Mouse (Mus musculus) gastrocnemius, adult 2 months (tissue): ENCODE results near the gene Tmem190. TPM values are rescaled to one million over a fixed set of nuclear protein-coding genes. Genes with fewer than 3 reads are reported as not detected.
"Not testable (repeated sequence)": the region's sequence is repeated elsewhere in the genome, so short reads cannot be mapped to it uniquely, and the experiment has no call there.

Source experiments
- DNase-seq: peaks from one replicate; pipeline ENCODE4 v3.0.0; 2022
- H3K27ac ChIP-seq: fragments of 200-600 bp; 2 replicates; pipeline ENCODE4 v1.8.1; 2022; ENCODE audit warnings: mild to moderate bottlenecking
- H3K4me3 ChIP-seq: fragments of 200-600 bp; 2 replicates; pipeline ENCODE4 v1.8.1; 2022; ENCODE audit warnings: mild to moderate bottlenecking, moderate library complexity
- CTCF ChIP-seq: fragments of 200-600 bp; IDR thresholded peaks from 2 replicates; pipeline ENCODE4 v1.8.1; 2022; ENCODE audit warnings: antibody characterized with exemption, mild to moderate bottlenecking, moderate library complexity
- intact Hi-C: fragments of 180-260 bp; cut with DNase I; formaldehyde crosslinking; loops from one replicate; pipeline ENCODE4 v1.15.1; 2025
- total RNA-seq, 2 experiments: library from RNA; stranded (reverse); gene quantifications; 2 replicates each; pipeline ENCODE4 v1.2.3; 2021

The Tmem190 gene
- total RNA-seq, 2 experiments from 2014 or later, result not detected

DNA sequence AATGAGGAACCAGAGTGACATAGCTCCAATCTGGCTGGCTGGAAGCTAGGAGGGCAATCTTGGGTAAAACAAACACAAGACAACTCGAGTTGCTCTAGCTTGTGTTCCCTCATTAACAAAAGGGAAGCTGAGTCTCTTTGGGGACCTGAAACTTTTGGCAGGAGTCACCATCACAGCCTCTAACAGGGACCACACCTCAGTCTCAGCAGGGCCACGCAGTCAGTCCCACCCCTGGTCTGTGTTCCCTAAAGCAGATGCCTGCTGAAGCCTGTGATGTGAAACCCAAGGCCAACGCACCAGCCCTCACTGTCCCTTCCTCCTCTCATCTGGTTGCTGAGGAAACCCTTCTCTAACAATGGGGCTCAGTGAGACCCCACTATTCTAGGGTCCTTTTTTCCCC lies 607 bp upstream of the Tmem190 start:
- TF ChIP-seq CTCF, result no peak
- no peak overlapping the region for H3K4me3 ChIP-seq
- no peak for DNase-seq
- intact Hi-C loops, result no loop called here
- no peak overlapping the region for H3K27ac ChIP-seq

DNA sequence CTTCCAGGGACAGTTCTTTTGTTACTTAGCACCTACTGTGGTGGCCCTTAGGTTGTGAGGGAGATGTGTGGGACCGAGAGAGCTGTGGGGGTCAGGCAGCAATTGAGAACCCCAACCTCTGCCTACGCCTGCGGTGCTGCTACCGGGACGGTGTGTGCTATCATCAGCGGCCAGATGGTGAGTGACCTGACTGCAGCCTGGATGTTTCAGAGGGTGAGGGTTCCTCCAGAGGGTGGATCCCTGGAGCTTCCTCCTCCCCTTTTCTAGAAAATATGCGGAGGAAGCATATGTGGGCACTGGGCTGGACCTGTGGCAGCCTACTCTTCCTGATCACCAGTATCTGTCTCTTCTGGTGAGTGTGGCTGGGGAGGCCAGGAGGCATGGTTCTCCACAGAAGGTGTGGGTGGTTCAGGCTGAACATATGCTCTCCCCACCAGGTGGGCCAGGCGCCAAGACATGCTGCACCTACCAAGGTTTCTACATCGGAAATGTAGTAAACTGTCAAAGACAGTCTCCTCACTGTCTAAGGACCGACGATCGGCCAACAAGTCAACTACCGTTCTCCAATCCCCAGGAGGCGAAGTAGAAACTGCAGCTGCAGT lies 1.0 kb downstream of the Tmem190 start:
- no peak for DNase-seq
- Histone ChIP-seq H3K4me3 (no peak overlapping the region), H3K27ac (no peak overlapping the region)
- intact Hi-C loops, result no loop called here
- no peak for TF ChIP-seq CTCF

DNA sequence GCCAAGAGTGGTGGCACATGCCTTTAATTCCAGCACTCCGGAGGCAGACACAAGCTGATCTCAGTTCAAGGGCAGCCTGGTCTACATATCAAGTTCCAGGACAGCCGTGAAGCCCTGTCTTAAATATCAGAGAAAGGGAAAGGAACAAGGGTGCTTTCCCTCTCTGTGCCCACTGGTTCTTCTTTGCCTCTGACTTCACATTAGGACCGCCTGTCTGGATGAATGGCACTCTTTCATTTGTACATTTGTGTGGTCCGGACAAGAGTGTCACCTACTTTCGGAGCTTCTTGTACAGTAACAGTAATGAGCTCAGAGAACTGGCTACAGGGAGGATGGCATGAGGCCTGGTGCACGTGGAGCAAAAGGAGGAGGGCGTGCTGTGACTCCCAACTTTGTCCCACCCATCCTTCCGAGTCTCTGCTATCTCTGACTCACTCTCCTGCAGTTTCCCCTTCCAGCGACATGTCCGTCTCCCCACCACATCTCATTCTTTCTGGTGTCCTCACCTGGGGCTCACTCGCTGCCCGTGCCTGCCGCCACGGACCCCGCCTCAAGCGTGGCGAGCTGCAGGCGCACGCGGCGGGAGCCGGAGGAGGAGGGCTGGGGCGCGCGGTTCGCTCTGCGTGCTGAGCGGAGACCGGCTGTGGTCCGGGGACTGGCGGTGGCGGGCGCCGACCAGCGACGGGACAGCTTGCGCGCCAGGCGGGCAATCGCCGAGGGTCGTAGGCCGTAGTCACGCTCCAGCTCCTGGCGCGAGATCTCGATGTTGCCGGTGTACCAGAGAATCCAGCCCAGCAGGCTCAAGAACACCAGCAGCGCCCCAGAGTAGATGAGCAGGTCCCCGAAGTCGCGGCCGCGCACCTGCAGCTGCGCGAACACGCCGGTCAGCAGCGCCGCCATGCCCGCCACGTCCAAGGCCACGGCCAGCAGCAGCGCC lies 6.0 kb downstream of the Tmem190 start:
- peak overlapping the region; percentile 88 for H3K27ac ChIP-seq
- DNase-seq, result peak; percentile 80
- intact Hi-C loops, result loop anchor here (1.0 kb wide), 1 partner anchor 48 kb away; the partner anchor contains the start of gene Kmt5c
- TF ChIP-seq CTCF, result peak; percentile 55
- peak overlapping the region; percentile 86 for H3K4me3 ChIP-seq

DNA sequence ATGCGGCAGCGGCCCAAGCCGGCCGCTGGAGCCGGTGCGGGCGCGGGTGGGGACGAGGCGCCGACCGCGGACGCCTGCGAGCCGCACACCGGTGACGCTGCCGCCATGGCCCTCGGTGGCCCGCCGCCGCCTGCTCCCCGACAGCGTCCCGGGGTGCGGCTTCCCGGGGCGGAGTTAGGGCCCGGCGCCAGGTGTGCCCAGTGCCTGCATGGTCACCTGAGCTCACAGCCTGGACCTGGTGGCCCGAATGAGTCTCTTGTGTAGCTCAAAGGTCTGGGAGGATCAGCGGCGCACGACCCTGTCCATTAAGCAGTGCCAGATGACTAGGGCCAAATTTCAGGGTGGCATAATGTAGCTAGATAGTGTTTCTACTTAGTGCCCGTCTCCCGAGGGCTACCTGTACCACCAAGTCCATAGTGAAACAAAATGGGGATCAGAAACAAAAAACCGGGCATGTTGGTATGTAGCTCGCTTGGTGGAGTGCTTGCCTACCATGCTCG lies 6.7 kb downstream of the Tmem190 start, which contains the start of gene Tmem238:
Tmem238 (minus strand) TSS at position 221 of the 500 bp plus-strand sequence.
- H3K27ac ChIP-seq, result peak within 1 kb of the TSS; percentile 88
- no peak for TF ChIP-seq CTCF
- intact Hi-C loops, result loop anchor here (1.0 kb wide), 1 partner anchor 49 kb away; the partner anchor contains the start of gene Kmt5c

DNA sequence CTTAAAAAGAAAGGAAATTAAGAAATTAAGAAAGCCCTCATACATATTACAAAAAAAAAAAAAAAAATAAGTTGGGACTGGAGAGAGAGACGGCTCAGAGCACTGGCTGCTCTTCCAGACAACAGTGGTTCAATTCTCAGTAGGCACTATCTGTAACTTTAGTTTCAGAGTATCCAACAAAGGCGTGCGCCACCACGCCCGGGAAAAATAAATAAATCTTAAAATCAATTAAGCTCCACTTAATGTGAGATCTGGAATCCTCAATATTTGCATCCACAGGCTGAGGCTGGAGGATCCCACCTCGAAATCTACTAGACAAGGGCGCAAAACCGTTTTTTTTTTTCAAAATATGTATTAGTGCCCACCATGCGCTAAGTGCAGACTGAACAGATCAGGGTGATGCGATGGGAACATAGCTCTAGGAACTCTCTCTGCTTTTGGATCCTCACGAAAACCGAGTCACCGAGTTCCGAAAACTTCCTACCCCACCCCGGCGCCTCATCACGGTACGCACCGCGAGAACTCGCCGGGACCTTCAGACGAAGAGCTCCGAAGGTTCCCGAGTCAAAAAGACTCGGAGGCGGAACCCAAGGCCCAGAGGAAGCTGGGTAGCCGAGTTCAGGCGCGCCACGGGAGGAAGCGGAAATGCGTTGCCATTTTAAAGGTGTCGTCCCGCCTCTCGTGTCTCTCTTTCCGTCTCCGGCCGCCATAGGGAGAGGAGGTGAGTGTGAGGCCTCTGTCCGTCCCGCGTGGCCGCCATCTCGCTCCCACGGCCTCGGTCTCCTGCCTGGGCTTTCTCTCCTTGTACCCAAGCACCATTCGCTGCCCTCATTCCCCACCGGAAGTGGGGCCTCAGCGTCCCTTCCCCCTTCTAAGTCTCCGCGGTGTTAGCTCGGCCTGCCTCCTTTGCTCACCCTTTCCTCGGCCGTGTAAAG lies 9.8 kb downstream of the Tmem190 start, which contains the start of gene Rpl28:
Rpl28 (plus strand) TSS at position 597 of the 935 bp plus-strand sequence.
- peak; percentile 96 for DNase-seq
- Histone ChIP-seq H3K27ac (peak within 1 kb of the TSS; percentile 96), H3K4me3 (peak within 1 kb of the TSS; percentile 97)
- intact Hi-C loops, result loop anchor here (2.0 to 10.0 kb wide), 2 partner anchors 20 to 138 kb away; partner anchors contain the start of genes Ppp6r1 and Ube2s
- no peak for TF ChIP-seq CTCF

More for the DNA sequence above, 6.7 kb downstream of the Tmem190 start, which contains the start of gene Tmem238:
- DNase-seq, result peak; percentile 89
- peak within 1 kb of the TSS; percentile 86 for H3K4me3 ChIP-seq

DNA sequence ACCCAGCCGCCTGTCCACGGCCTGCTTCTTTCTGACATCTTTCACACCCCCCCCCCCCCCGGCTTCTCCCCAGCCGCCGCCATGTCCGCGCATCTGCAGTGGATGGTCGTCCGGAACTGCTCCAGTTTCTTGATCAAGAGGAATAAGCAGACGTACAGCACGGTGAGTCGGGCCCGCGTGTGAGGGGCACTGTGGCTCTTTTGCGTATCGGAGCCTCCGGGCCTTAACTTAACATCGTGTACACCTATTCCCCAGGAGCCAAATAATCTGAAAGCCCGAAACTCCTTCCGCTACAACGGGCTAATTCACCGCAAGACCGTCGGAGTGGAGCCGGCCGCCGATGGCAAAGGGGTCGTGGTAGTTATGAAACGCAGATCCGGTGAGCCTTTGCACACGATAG lies 10.5 kb downstream of the Tmem190 start:
- intact Hi-C loops, result loop anchor here (2.0 to 10.0 kb wide), 2 partner anchors 20 to 138 kb away; partner anchors contain the start of genes Ppp6r1 and Ube2s
- peak overlapping the region; percentile 96 for H3K27ac ChIP-seq
- not testable (repeated sequence) for DNase-seq
- peak overlapping the region; percentile 97 for H3K4me3 ChIP-seq

DNA sequence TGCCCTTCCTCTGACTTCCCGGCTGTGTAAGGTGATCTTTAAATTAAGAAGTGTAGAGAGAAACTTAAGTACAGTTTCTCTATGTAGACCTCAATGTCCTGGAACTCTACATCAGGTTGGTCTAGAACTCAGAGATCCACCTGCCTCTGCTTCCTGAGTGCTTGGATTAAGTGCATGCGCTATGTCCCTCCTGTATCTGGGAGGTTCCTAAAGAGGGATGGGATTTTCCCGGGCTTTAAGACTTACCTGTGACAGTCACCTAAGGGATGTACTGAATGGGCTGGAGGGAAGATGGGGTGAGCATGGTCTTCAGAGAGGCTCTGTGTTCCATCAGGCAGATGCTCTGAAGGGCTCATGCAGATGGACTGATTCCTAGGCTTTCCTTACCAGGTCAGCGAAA lies 10.9 kb downstream of the Tmem190 start:
- intact Hi-C loops, result loop anchor here (2.0 to 10.0 kb wide), 2 partner anchors 19 to 139 kb away; partner anchors contain the start of genes Ppp6r1 and Ube2s
- H3K27ac ChIP-seq, result peak overlapping the region; percentile 96
- TF ChIP-seq CTCF, result no peak
- no peak for DNase-seq
- H3K4me3 ChIP-seq, result peak overlapping the region; percentile 97

DNA sequence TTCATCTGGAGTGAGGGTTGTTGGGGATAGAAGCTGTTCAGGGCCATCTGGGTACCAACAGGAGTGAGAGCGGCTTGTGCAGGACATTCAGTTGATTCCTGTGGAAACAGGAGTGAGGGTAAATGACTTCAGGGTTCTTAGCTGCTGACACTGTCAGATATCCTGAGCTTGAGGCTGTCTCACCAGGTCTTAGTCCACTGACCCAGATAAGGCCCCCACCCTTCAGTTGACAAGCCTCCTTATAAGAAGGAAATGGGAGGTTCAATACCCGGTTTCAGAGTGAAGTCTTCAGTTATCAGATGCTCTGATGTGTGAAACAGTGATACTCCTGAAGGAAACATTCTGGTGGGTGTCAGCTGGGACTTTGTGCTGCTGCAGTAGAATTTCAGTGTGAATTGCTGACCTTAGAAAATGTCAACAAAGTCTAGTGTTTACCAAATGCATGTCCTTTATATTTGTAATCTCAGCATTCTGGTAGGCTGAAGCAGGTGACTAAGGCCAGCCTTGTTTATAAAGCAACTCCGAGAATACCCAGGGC lies 12.0 kb downstream of the Tmem190 start:
- Histone ChIP-seq H3K27ac (no peak overlapping the region), H3K4me3 (0 out of 2 replicates have a peak overlapping the region, but pooled peaks have one; percentile 5)
- no peak for DNase-seq
- TF ChIP-seq CTCF, result no peak
- intact Hi-C loops, result loop anchor here (5.0 to 10.0 kb wide), 2 partner anchors 140 to 172 kb away; partner anchors contain the start of gene Ppp6r1

DNA sequence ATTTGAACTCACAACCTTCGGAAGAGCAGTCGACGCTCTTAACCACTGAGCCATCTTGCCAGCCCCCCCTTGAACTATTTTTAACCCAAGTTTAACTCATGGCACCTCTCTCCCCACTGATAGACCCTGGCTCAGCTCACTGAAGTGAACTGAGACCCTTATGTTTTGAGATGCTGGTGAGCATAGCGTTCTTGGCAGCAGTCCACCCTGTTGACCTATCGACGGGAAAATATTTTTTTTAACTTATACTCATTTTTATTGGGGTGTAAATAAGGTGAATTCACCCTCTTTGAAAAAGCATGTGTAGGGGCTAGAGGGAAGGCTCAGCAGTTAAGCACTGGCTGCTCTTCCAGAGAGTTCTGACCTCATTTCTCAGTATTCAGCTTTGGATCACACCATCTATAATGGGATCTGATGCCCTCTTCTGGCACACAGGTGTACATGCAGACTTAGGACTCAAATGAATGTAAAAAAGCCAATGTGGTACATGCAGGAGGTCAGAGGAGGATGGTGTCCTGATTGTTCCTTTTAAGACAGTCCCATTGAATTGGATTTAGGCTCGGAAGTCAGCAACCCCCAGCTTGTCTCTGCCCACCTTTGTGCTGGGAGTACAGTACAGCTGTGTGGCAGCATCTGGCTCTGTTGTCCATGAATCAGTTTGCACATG lies 13.2 kb downstream of the Tmem190 start:
- no peak for DNase-seq
- Histone ChIP-seq H3K4me3 (no peak overlapping the region), H3K27ac (peak overlapping the region; percentile 38; the same call in 1 of the 2 replicates)
- intact Hi-C loops, result loop anchor here (5.0 to 10.0 kb wide), 2 partner anchors 141 to 174 kb away; partner anchors contain the start of gene Ppp6r1
- peak; percentile 76 for TF ChIP-seq CTCF

DNA sequence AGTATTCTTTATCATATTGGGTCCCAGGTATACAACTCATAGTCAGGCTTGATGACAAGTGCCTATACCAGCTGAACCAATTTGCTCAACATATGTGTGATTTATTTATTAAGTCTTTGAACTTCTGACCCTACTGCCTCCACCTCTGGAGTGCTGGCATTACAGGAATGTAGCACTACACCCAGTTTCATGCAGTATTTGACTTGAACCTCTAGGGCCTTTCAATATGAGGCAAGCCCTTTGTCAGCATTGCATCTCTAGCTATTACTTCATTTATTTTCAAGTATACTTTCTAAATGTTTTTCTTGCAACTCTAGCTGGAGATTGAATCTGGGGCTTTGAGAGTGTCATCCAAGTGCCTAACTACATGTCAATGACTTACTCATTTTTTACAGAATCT lies 19.5 kb downstream of the Tmem190 start:
- no peak for TF ChIP-seq CTCF
- intact Hi-C loops, result no loop called here
- no peak overlapping the region for H3K4me3 ChIP-seq

More for the DNA sequence above, 19.5 kb downstream of the Tmem190 start:
- H3K27ac ChIP-seq, result no peak overlapping the region
- no peak for DNase-seq
